Mouse (Mus musculus): ENCODE measurements around the gene Ppargc1a. TPM values are rescaled to one million over a fixed set of nuclear protein-coding genes. Genes with fewer than 3 reads are reported as not detected.

The Ppargc1a gene
- total and polyA plus RNA-seq, 3 experiments, result not detected

DNA sequence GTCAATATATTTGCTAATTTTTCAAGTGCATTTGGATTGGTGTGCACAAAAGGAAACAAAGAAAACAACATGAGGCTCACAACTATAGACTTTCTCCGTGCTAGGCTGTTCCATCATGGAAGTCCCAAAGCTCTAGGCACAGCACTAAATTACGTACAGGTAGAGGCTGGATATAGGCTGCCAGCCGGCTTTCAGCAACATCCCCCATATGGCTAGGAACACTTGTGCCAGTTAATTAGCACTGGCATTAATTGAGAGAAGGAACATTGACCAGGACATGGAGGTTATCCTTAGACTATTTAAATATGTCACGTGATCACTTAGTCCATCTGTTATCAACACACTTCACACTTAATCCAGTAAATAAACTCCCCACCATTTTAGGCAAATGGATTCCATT is 44.5 kb upstream of the Ppargc1a start:
- H3K79me2 ChIP-seq (replicated peaks; ENCODE audit: control insufficient read depth, extremely low read depth, insufficient read depth, poor library complexity, severe bottlenecking), result no peaks in the 10 kb centered on the region
- H3K27me3 ChIP-seq (replicated peaks), result no peaks in the 10 kb centered on the region
- H3K36me3 ChIP-seq (replicated peaks in 1 of 2; ENCODE audit: control insufficient read depth in 1 of 2, insufficient read depth in 1 of 2, low read length in 1 of 2), result no peaks in the 10 kb centered on the region
- H3K4me1 ChIP-seq (ENCODE audit: control insufficient read depth in 1 of 2, insufficient read depth in 2 of 2), result no peaks in the 10 kb centered on the region
- H3K4me2 ChIP-seq (ENCODE audit: insufficient read depth, low read depth, poor library complexity, severe bottlenecking), result no peak overlapping the region
- H3K9ac ChIP-seq (ENCODE audit: insufficient read depth, low read depth), result no peak overlapping the region
- H3K4me3 ChIP-seq (replicated peaks in 1 of 3; ENCODE audit: low read depth in 2 of 3, low read length in 2 of 3, poor library complexity in 1 of 3), result no peak overlapping the region
- no peak overlapping the region for H3K27ac ChIP-seq (ENCODE audit: insufficient read depth, low read depth)
- TF ChIP-seq MXI1 (IDR thresholded peaks at IDR 0.05; ENCODE audit: low read depth, low read length) (no peak), ELF1 (IDR thresholded peaks at IDR 0.05; ENCODE audit: low read depth, low read length) (no peak), MEF2A (IDR thresholded peaks at IDR 0.05; ENCODE audit: borderline replicate concordance, low read depth, low read length) (no peak), UBTF (IDR thresholded peaks at IDR 0.05; ENCODE audit: low read depth, low read length) (no peak), ZNF384 (IDR thresholded peaks at IDR 0.05; ENCODE audit: low read depth, low read length) (no peak), MAZ (IDR thresholded peaks at IDR 0.05; ENCODE audit: low read depth, low read length) (no peak), CTCF (conservative IDR thresholded peaks at IDR 0.05 in 1 of 2, IDR thresholded peaks at IDR 0.05 in 1 of 2; ENCODE audit: low read depth in 2 of 2, low read length in 2 of 2) (no peak), POLR2A (IDR thresholded peaks at IDR 0.05; ENCODE audit: low read depth, low read length) (no peak), CHD1 (IDR thresholded peaks at IDR 0.05; ENCODE audit: low read depth, low read length) (no peak), USF1 (IDR thresholded peaks at IDR 0.05; ENCODE audit: low read depth, low read length) (no peak), RCOR1 (conservative IDR thresholded peaks at IDR 0.05; ENCODE audit: low read depth, low read length) (no peak), CHD2 (IDR thresholded peaks at IDR 0.05; ENCODE audit: low read length) (no peak), E2F4 (IDR thresholded peaks at IDR 0.05; ENCODE audit: insufficient replicate concordance, low read depth, low read length) (no peak), RAD21 (IDR thresholded peaks at IDR 0.05; ENCODE audit: low read depth, low read length) (no peak)
- H3K9me3 ChIP-seq (replicated peaks; ENCODE audit: low read length), result peaks cover 29% of the 10 kb centered on the region
- DNase-seq (ENCODE audit: extremely low read depth), result no peak
- dilution Hi-C loops (cut with MboI; ENCODE audit: extremely low pct_ligation_motif_present, extremely low pct_unique_long_range_greater_than_20kb, low sequenced_read_pairs) (no loop called here), in situ Hi-C loops (cut with MboI; ENCODE audit: low pct_ligation_motif_present, low pct_unique_long_range_greater_than_20kb, low sequenced_read_pairs) (no loop called here)

DNA sequence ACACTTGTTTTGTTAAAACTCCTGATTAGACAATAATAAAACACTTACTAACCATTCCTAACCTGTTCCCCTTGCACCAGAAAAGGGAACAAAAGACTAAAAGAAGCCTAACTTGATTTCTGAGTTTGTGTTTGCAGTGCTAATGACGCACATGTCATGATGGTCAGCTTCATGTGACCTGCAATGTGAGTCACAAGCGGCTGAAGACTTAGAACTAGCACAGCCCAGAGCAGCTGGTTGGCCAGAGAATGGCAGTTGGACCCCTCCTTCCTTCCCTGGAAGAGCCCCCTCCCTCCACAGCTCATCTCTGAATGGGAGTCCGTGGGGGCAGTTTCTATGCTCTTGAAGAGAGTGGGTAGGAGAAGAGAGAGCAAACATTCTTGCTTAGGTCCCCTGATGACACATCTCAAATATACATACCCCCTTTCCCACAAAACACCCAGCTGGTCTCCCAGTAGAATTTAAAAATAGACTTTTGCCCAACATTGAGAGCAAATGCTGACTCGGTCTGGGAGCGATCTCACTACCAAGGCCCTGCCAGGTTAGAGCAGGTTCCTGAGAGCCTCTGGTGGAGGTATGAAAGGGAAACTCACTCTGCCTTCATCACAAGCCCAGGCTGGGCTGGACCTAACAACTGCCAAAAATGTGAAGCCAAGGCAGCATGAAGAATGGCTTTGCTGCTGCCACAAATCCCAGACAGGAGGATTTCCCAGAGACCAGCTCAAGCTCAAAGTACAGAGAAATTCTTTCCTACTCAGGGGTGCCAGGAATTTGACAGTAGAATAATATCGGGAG is 40.4 kb upstream of the Ppargc1a start:
- Histone ChIP-seq H3K27ac (ENCODE audit: insufficient read depth, low read depth) (no peak overlapping the region), H3K4me3 (replicated peaks in 1 of 3; ENCODE audit: low read depth in 2 of 3, low read length in 2 of 3, poor library complexity in 1 of 3) (no peak overlapping the region), H3K9ac (ENCODE audit: insufficient read depth, low read depth) (no peak overlapping the region), H3K4me2 (ENCODE audit: insufficient read depth, low read depth, poor library complexity, severe bottlenecking) (no peak overlapping the region), H3K36me3 (replicated peaks in 1 of 2; ENCODE audit: control insufficient read depth in 1 of 2, insufficient read depth in 1 of 2, low read length in 1 of 2) (no peaks in the 10 kb centered on the region), H3K27me3 (replicated peaks) (no peaks in the 10 kb centered on the region), H3K4me1 (ENCODE audit: control insufficient read depth in 1 of 2, insufficient read depth in 2 of 2) (no peaks in the 10 kb centered on the region), H3K9me3 (replicated peaks; ENCODE audit: low read length) (peaks cover 18% of the 10 kb centered on the region), H3K79me2 (replicated peaks; ENCODE audit: control insufficient read depth, extremely low read depth, insufficient read depth, poor library complexity, severe bottlenecking) (no peaks in the 10 kb centered on the region)
- TF ChIP-seq USF2 (conservative IDR thresholded peaks at IDR 0.05; ENCODE audit: low read depth, low read length) (no peak), ELF1 (IDR thresholded peaks at IDR 0.05; ENCODE audit: low read depth, low read length) (no peak), ZKSCAN1 (IDR thresholded peaks at IDR 0.05; ENCODE audit: borderline replicate concordance, low read depth, low read length) (no peak), IRF4 (IDR thresholded peaks at IDR 0.05; ENCODE audit: low read depth, low read length) (no peak), EP300 (IDR thresholded peaks at IDR 0.05; ENCODE audit: low read length) (no peak)
- no peak for DNase-seq (ENCODE audit: extremely low read depth)
- in situ Hi-C loops (cut with MboI; ENCODE audit: low pct_ligation_motif_present, low pct_unique_long_range_greater_than_20kb, low sequenced_read_pairs) (no loop called here), dilution Hi-C loops (cut with MboI; ENCODE audit: extremely low pct_ligation_motif_present, extremely low pct_unique_long_range_greater_than_20kb, low sequenced_read_pairs) (no loop called here)

Data from CH12.LX (cell line).